Mouse (Mus musculus): ENCODE measurements around the gene Hivep1. TPM values are rescaled to one million over a fixed set of nuclear protein-coding genes. Genes with fewer than 3 reads are reported as not detected.

Hivep1 gene
- polyA plus RNA-seq, 1 experiment from 2014 or later = 12.1 TPM

- TF ChIP-seq CTCF (IDR thresholded peaks at IDR 0.05; ENCODE audit: low read depth) = no peak
- DNase-seq (no peak), ATAC-seq (ENCODE audit: insufficient read depth) (no peak)
- Histone ChIP-seq H3K36me3 (ENCODE audit: insufficient read depth) (peaks cover 9% of the 10 kb centered on the region; the same call in 1 of the 2 replicates), H3K4me3 (ENCODE audit: low read depth, low read length) (no peak overlapping the region), H3K9ac (no peak overlapping the region), H3K4me2 (no peak overlapping the region), H3K9me3 (ENCODE audit: low read depth, low read length) (no peaks in the 10 kb centered on the region), H3K27me3 (ENCODE audit: insufficient read depth, low read length) (no peaks in the 10 kb centered on the region), H3K4me1 (ENCODE audit: insufficient read depth) (no peaks in the 10 kb centered on the region), H3K27ac (ENCODE audit: low read depth) (no peak overlapping the region)
- 28% methylated on average over 5 of the region's 5 CpGs for WGBS
These were observed 98.2 kb downstream of the Hivep1 start for GRCm38 (mm10) chr13:42150072-42150450.

- no peak overlapping the region for H3K4me2 ChIP-seq
- no peaks in the 10 kb centered on the region for H3K27me3 ChIP-seq (ENCODE audit: insufficient read depth, low read length)
- ATAC-seq (ENCODE audit: insufficient read depth) (no peak), DNase-seq (no peak)
- WGBS = 81% methylated on average over 9 of the region's 9 CpGs
- peaks cover 14% of the 10 kb centered on the region for H3K36me3 ChIP-seq (ENCODE audit: insufficient read depth)
- TF ChIP-seq CTCF (IDR thresholded peaks at IDR 0.05; ENCODE audit: low read depth) = no peak
- H3K9ac ChIP-seq = no peak overlapping the region
- no peaks in the 10 kb centered on the region for H3K4me1 ChIP-seq (ENCODE audit: insufficient read depth)
- no peaks in the 10 kb centered on the region for H3K9me3 ChIP-seq (ENCODE audit: low read depth, low read length)
- H3K27ac ChIP-seq (ENCODE audit: low read depth) = no peak overlapping the region
- H3K4me3 ChIP-seq (ENCODE audit: low read depth, low read length) = no peak overlapping the region
These were observed 98.8 kb downstream of the Hivep1 start for GRCm38 (mm10) chr13:42150462-42151127.

DNA sequence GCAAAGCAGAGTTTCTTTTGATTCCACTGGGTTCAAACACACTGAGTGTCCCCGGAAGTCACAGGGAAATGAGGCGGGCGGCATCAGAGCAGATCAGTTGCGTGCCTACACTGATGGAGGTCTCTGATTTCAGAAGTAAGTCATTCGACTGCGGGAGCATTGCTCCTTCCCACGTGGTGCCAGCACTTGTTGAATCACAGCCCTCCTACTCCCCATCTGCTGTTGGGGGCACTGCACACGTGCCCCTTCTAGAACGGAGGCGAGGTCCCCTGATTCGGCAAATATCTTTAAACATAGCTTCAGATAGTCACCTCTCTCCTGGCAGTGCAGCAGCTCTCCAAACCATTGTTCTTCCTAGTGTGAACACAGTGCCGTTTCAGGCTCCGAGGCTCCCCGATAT is 106.4 kb downstream of the Hivep1 start:
- DNase-seq = no peak
- TF ChIP-seq CTCF (IDR thresholded peaks at IDR 0.05; ENCODE audit: low read depth) = no peak
- WGBS = 91% methylated on average over 14 of the region's 14 CpGs
- Histone ChIP-seq H3K4me2 (no peak overlapping the region), H3K36me3 (ENCODE audit: insufficient read depth) (peaks cover 54% of the 10 kb centered on the region), H3K9ac (no peak overlapping the region), H3K4me3 (ENCODE audit: low read depth, low read length) (no peak overlapping the region), H3K27ac (ENCODE audit: low read depth) (no peak overlapping the region), H3K9me3 (ENCODE audit: low read depth, low read length) (no peaks in the 10 kb centered on the region), H3K27me3 (ENCODE audit: insufficient read depth, low read length) (no peaks in the 10 kb centered on the region), H3K4me1 (ENCODE audit: insufficient read depth) (no peaks in the 10 kb centered on the region)
- ATAC-seq (ENCODE audit: insufficient read depth) = no peak

DNA sequence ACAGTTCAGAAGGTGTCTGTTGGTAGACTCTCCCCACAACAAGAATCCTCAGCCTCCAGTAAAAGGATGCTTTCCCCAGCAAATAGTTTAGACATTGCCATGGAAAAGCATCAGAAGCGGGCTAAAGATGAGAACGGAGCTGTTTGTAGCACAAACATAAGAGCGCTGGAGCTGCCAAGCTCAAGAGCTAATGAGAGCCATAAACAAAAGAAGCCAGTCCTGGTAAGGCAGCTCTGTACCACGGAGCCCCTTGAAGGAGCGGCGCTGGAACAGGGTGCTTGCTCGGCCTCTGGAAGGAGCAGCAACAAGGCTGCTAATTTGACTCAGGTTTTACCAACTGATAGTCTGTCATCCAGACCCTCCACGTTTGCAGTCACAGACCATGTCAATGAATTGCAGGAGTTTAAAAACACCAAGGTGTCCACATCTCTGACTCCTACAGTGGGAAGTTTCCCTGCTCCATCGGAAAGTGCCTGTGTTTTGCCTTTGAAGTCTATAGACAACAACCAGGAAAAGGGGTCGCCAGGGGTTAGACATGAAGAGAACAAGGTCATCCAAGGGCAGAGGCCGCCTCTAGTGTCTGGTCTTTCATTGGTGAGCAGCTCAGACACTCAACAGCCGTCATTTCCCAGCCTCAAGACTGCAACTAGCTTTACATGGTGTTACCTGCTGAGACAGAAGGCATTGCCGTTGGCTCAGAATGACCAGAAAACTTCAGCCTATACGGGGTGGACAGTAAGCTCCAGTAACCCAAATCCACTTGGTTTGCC is 107.8 kb downstream of the Hivep1 start:
- ATAC-seq (ENCODE audit: insufficient read depth) = no peak
- Histone ChIP-seq H3K27ac (ENCODE audit: low read depth) (no peak overlapping the region), H3K9ac (no peak overlapping the region), H3K36me3 (ENCODE audit: insufficient read depth) (peaks cover 53% of the 10 kb centered on the region), H3K4me2 (no peak overlapping the region), H3K27me3 (ENCODE audit: insufficient read depth, low read length) (no peaks in the 10 kb centered on the region), H3K4me3 (ENCODE audit: low read depth, low read length) (no peak overlapping the region), H3K9me3 (ENCODE audit: low read depth, low read length) (no peaks in the 10 kb centered on the region), H3K4me1 (ENCODE audit: insufficient read depth) (no peaks in the 10 kb centered on the region)
- no peak for TF ChIP-seq CTCF (IDR thresholded peaks at IDR 0.05; ENCODE audit: low read depth)
- DNase-seq = no peak
- WGBS = 79% methylated on average over 14 of the region's 14 CpGs

DNA sequence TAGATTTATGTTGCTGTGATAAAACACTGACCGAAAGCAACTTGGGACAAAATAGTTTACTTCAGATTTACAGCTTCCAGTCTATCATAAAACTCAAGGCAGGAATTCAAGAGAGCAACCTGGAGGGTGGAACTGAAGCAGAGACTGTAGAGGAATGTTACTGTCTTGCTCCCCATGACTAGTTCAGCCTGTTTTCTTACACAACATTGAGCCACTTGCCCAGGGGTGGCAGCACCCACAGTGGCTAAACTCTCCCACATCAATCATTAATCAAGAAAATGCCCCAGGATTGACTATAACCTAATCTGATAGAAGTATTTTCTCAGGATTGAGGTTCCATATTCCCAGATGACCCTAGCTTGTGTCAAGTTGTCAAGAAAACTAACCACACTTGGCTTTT is 119.0 kb downstream of the Hivep1 start:
- H3K4me3 ChIP-seq (ENCODE audit: low read depth, low read length) = no peak overlapping the region
- H3K4me1 ChIP-seq (ENCODE audit: insufficient read depth) = no peaks in the 10 kb centered on the region
- no peak for DNase-seq
- peaks cover 14% of the 10 kb centered on the region; the same call in 1 of the 2 replicates for H3K36me3 ChIP-seq (ENCODE audit: insufficient read depth)
- WGBS = 93% methylated on average over 1 of the region's 1 CpGs
- no peak overlapping the region for H3K9ac ChIP-seq
- H3K9me3 ChIP-seq (ENCODE audit: low read depth, low read length) = no peaks in the 10 kb centered on the region
- H3K27me3 ChIP-seq (ENCODE audit: insufficient read depth, low read length) = no peaks in the 10 kb centered on the region
- no peak for TF ChIP-seq CTCF (IDR thresholded peaks at IDR 0.05; ENCODE audit: low read depth)
- no peak overlapping the region for H3K27ac ChIP-seq (ENCODE audit: low read depth)
- ATAC-seq (ENCODE audit: insufficient read depth) = no peak
- no peak overlapping the region for H3K4me2 ChIP-seq

- no peak overlapping the region for H3K4me2 ChIP-seq
- WGBS = 37% methylated on average over 3 of the region's 3 CpGs
- H3K4me3 ChIP-seq (ENCODE audit: low read depth, low read length) = no peak overlapping the region
- H3K9me3 ChIP-seq (ENCODE audit: low read depth, low read length) = no peaks in the 10 kb centered on the region
- DNase-seq = peak; percentile 63
- H3K9ac ChIP-seq = no peak overlapping the region
- peak; percentile 61 for TF ChIP-seq CTCF (IDR thresholded peaks at IDR 0.05; ENCODE audit: low read depth)
- H3K27ac ChIP-seq (ENCODE audit: low read depth) = no peak overlapping the region
- peaks cover 20% of the 10 kb centered on the region; the same call in 1 of the 2 replicates for H3K36me3 ChIP-seq (ENCODE audit: insufficient read depth)
- H3K27me3 ChIP-seq (ENCODE audit: insufficient read depth, low read length) = no peaks in the 10 kb centered on the region
- H3K4me1 ChIP-seq (ENCODE audit: insufficient read depth) = no peaks in the 10 kb centered on the region
- ATAC-seq (ENCODE audit: insufficient read depth) = no peak
These were observed 123.1 kb downstream of the Hivep1 start for GRCm38 (mm10) chr13:42174827-42175420.

DNA sequence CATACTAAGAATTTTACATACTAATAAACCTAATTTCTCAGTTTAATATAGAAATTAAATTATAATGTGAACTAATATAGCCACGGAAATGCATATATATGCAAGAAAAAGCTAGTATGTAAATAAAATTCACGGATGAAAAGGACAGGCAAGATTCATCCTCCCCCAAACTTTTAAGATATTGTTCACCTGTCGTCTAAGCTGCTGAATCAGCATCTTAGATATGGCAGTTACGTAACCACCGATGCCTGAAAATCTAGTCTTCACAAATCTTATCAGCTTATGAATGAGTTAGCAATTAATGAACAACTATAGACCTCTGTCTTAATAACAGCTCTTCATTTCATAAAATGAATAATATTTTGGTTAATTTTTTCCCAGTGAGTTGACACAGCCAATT is 130.8 kb downstream of the Hivep1 start:
- no peak for ATAC-seq (ENCODE audit: insufficient read depth)
- 90% methylated on average over 5 of the region's 5 CpGs for WGBS
- no peaks in the 10 kb centered on the region for H3K27me3 ChIP-seq (ENCODE audit: insufficient read depth, low read length)
- peaks cover 32% of the 10 kb centered on the region for H3K36me3 ChIP-seq (ENCODE audit: insufficient read depth)
- H3K27ac ChIP-seq (ENCODE audit: low read depth) = no peak overlapping the region
- no peaks in the 10 kb centered on the region for H3K4me1 ChIP-seq (ENCODE audit: insufficient read depth)
- no peak for TF ChIP-seq CTCF (IDR thresholded peaks at IDR 0.05; ENCODE audit: low read depth)
- H3K4me2 ChIP-seq = no peak overlapping the region
- DNase-seq = no peak
- no peaks in the 10 kb centered on the region for H3K9me3 ChIP-seq (ENCODE audit: low read depth, low read length)
- H3K9ac ChIP-seq = no peak overlapping the region
- H3K4me3 ChIP-seq (ENCODE audit: low read depth, low read length) = no peak overlapping the region
